Mouse (Mus musculus): ENCODE measurements at regions not wholly inside any gene's neighbourhood (a gene's known extent, or its start where the extent isn't known, plus 50 kb on each side); places are given as distances from the start of the nearest gene placed in this dataset.

DNA sequence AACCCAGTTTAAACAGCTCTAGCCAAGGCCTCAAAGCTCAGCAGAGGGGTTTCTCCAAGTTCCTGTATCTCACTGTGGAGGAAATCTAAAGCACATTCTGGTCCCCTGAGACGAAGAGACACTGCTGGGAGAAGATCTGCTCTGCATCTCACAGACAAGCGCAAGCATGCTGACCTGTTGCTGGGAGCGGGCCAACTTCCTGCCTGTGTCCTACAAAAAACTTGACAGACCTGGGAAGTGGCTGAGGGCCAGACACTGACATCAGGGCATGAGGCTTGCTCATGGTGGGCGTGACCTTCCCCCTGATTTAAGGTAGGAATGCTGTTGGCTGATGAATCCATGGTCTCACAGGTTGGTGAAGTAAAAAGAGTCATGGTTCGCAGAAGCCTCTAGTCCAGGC is 69.5 kb upstream of the Cnep1r1 start:
- TF ChIP-seq TAL1 (IDR thresholded peaks at IDR 0.05; ENCODE audit: low read length) (no peak), GABPA (IDR thresholded peaks at IDR 0.05; ENCODE audit: low read depth, low read length) (no peak), CHD2 (IDR thresholded peaks at IDR 0.05; ENCODE audit: low read length) (no peak), ZC3H11A (IDR thresholded peaks at IDR 0.05; ENCODE audit: low read depth, low read length) (no peak), POLR2A (IDR thresholded peaks at IDR 0.05; ENCODE audit: control insufficient read depth in 1 of 2, insufficient read depth in 1 of 2, low read depth in 1 of 2, low read length in 2 of 2, poor library complexity in 1 of 2) (no peak), MXI1 (IDR thresholded peaks at IDR 0.05; ENCODE audit: low read depth, low read length) (no peak), MAX (IDR thresholded peaks at IDR 0.05; ENCODE audit: low read length) (no peak), USF1 (IDR thresholded peaks at IDR 0.05; ENCODE audit: low read depth, low read length) (no peak), CTCF (IDR thresholded peaks at IDR 0.05 in 2 of 3, conservative IDR thresholded peaks at IDR 0.05 in 1 of 3; ENCODE audit: control insufficient read depth in 1 of 3, insufficient read depth in 1 of 3, low read depth in 2 of 3, low read length in 3 of 3, poor library complexity in 1 of 3, severe bottlenecking in 1 of 3) (no peak), CHD1 (IDR thresholded peaks at IDR 0.05; ENCODE audit: low read depth, low read length) (no peak), EP300 (IDR thresholded peaks at IDR 0.05; ENCODE audit: low read depth in 1 of 2, low read length in 2 of 2) (no peak)

Data from MEL (cell line).